Mouse (Mus musculus) effector memory CD4-positive, alpha-beta T cell, adult 7 months (primary cell): ENCODE measurements around the gene Tex45. TPM values are rescaled to one million over a fixed set of nuclear protein-coding genes. Genes with fewer than 3 reads are reported as not detected.

Experiments used
- polyA plus RNA-seq: library from polyadenylated mRNA; unstranded; fragments of 100-300 nt; shearing (Covaris generic); gene quantifications from one replicate; pipeline ENCODE4 v1.2.1, GENCODE M21; 2017

Gene Tex45
- not detected for polyA plus RNA-seq

GRCm38 (mm10) chr8:3470562-3470961 is at the start of gene Tex45:
Gene Tex45, plus strand, starts transcription at chr8:3470862.

GRCm38 (mm10) chr8:3467006-3467885 is 3.4 kb upstream of the Tex45 start, which contains the start of gene Pex11g:
Gene Pex11g, minus strand, starts transcription at chr8:3467680.

GRCm38 (mm10) chr8:3492901-3493844 is 22.5 kb downstream of the Tex45 start, which contains the start of gene Zfp358:
Gene Zfp358, plus strand, starts transcription at chr8:3493138.

GRCm38 (mm10) chr8:3500235-3501090 is 29.8 kb downstream of the Tex45 start, which contains the start of gene Mcoln1:
Gene Mcoln1, plus strand, starts transcription at chr8:3500457.

GRCm38 (mm10) chr8:3515260-3515671 is 44.6 kb downstream of the Tex45 start, which contains the start of gene Pnpla6:
Gene Pnpla6, plus strand, starts transcription at chr8:3515384.

Other genes starting within 250 kb of the Tex45 start
- gene Insr, start 191.2 kb upstream of the Tex45 start, polyA plus RNA-seq, result 15.9 TPM
- 108 TPM for gene A430078G23Rik, start 117.4 kb upstream of the Tex45 start, polyA plus RNA-seq
- gene Arhgef18, start 77.9 kb upstream of the Tex45 start, polyA plus RNA-seq, result 113 TPM
- 2.7 TPM for gene Pex11g, start 3.2 kb upstream of the Tex45 start, polyA plus RNA-seq
- gene Zfp358, start 22.3 kb downstream of the Tex45 start, polyA plus RNA-seq, result 1.5 TPM
- gene Mcoln1, start 29.6 kb downstream of the Tex45 start, polyA plus RNA-seq, result 81.1 TPM
- 37.4 TPM for gene Pnpla6, start 44.5 kb downstream of the Tex45 start, polyA plus RNA-seq
- gene C330021F23Rik, start 97.1 kb downstream of the Tex45 start, polyA plus RNA-seq, result not detected
- gene Camsap3, start 116.4 kb downstream of the Tex45 start, polyA plus RNA-seq, result 0.98 TPM
- 113 TPM for gene Xab2, start 150.5 kb downstream of the Tex45 start, polyA plus RNA-seq
- gene Pet100, start 150.7 kb downstream of the Tex45 start, polyA plus RNA-seq, result 79.9 TPM
- gene Pcp2, start 154.7 kb downstream of the Tex45 start, polyA plus RNA-seq, result not detected
- gene Stxbp2, start 160.1 kb downstream of the Tex45 start, polyA plus RNA-seq, result 212 TPM
- gene Retn, start 184.9 kb downstream of the Tex45 start, polyA plus RNA-seq, result not detected
- gene Mcemp1, start 194.9 kb downstream of the Tex45 start, polyA plus RNA-seq, result not detected
- gene Fcor, start 201.5 kb downstream of the Tex45 start, polyA plus RNA-seq, result not detected
- 22.3 TPM for gene Trappc5, start 205.4 kb downstream of the Tex45 start, polyA plus RNA-seq
- 0.46 TPM for gene Fcer2a, start 223.3 kb downstream of the Tex45 start, polyA plus RNA-seq
- gene Clec4g, start 249.8 kb downstream of the Tex45 start, polyA plus RNA-seq, result not detected